Mouse (Mus musculus) T-helper 1 cell (primary cell): ENCODE data around the gene H3f3b.

Experiments used
- in situ Hi-C: fragments of 300-600 bp; cut with MboI, MseI; formaldehyde crosslinking; loops from one replicate; pipeline ENCODE4 v1.15.1; 2025; ENCODE audit warnings: high pct_unique_total_duplicates

The H3f3b gene

GRCm38 (mm10) chr11:116027756-116028155 lies at the start of gene H3f3b:
Gene H3f3b, minus strand, starts transcription at chr11:116027962.
- in situ Hi-C loops = no loop called here

GRCm38 (mm10) chr11:116076836-116077235 lies 49.1 kb upstream of the H3f3b start:
- in situ Hi-C loops = loop anchor here (5.0 kb wide), 1 partner anchor 45 kb away; the partner anchor contains the start of gene Unk

- in situ Hi-C loops = loop anchor here (5.0 kb wide), 1 partner anchor 44 kb away; the partner anchor contains the start of gene Unk
Observed at GRCm38 (mm10) chr11:116076266-116076540, 48.4 kb upstream of the H3f3b start.

- in situ Hi-C loops = loop anchor here (5.0 kb wide), 1 partner anchor 43 kb away; the partner anchor contains the start of gene Unk
Observed at GRCm38 (mm10) chr11:116075539-116076265, 47.9 kb upstream of the H3f3b start.

- in situ Hi-C loops = no loop called here
Observed at GRCm38 (mm10) chr11:116074436-116074991, 46.8 kb upstream of the H3f3b start.

- in situ Hi-C loops = no loop called here
Observed at GRCm38 (mm10) chr11:116072608-116073007, 44.8 kb upstream of the H3f3b start.

- in situ Hi-C loops = no loop called here
Observed at GRCm38 (mm10) chr11:116071510-116071909, 43.7 kb upstream of the H3f3b start.

- in situ Hi-C loops = no loop called here
Observed at GRCm38 (mm10) chr11:116065345-116065744, 37.6 kb upstream of the H3f3b start.

- in situ Hi-C loops = no loop called here
Observed at GRCm38 (mm10) chr11:116064187-116064867, 36.6 kb upstream of the H3f3b start.

- in situ Hi-C loops = no loop called here
Observed at GRCm38 (mm10) chr11:116063562-116063961, 35.8 kb upstream of the H3f3b start.

- in situ Hi-C loops = no loop called here
Observed at GRCm38 (mm10) chr11:116062521-116062920, 34.8 kb upstream of the H3f3b start.

- in situ Hi-C loops = no loop called here
Observed at GRCm38 (mm10) chr11:116061641-116062415, 34.1 kb upstream of the H3f3b start.

GRCm38 (mm10) chr11:116060596-116060995 lies 32.8 kb upstream of the H3f3b start:
- in situ Hi-C loops = no loop called here

- in situ Hi-C loops = no loop called here
Observed at GRCm38 (mm10) chr11:116059691-116060025, 31.9 kb upstream of the H3f3b start.

GRCm38 (mm10) chr11:116058868-116059690 lies 31.3 kb upstream of the H3f3b start:
- in situ Hi-C loops = no loop called here

GRCm38 (mm10) chr11:116058022-116058614 lies 30.4 kb upstream of the H3f3b start:
- in situ Hi-C loops = no loop called here

- in situ Hi-C loops = no loop called here
Observed at GRCm38 (mm10) chr11:116057237-116057881, 29.6 kb upstream of the H3f3b start.

GRCm38 (mm10) chr11:116055873-116056272 lies 28.1 kb upstream of the H3f3b start:
- in situ Hi-C loops = no loop called here

- in situ Hi-C loops = no loop called here
Observed at GRCm38 (mm10) chr11:116053510-116054229, 25.9 kb upstream of the H3f3b start.

GRCm38 (mm10) chr11:116050196-116050595 lies 22.4 kb upstream of the H3f3b start:
- in situ Hi-C loops = no loop called here
